ENCODE assay signal across 8 mouse cellular contexts in genomic region chr3:95645313-95646235, GRCm38 (mm10). TPM values are rescaled to one million over a fixed set of nuclear protein-coding genes. Genes with fewer than 3 reads are reported as not detected.
A peak's percentile ranks its signal among the peaks of the same experiment; 100 is the strongest.
DNase-seq lines count a peak whose midpoint lies in the region; ATAC-seq and TF ChIP-seq lines count a peak whose summit lies in the region.

No protein-coding gene starts in this region.

- H3K36me3 ChIP-seq in intestine, embryonic 15.5 days = no peaks in the 10 kb centered on the region
- 0 out of 2 replicates have a peak, but pooled peaks cover 2% of the 10 kb centered on the region for H3K36me3 ChIP-seq in intestine, embryonic 16.5 days (ENCODE audit: control insufficient read depth, insufficient read depth, low read length)
- no peaks in the 10 kb centered on the region for H3K36me3 ChIP-seq in stomach, embryonic 15.5 days
- H3K36me3 ChIP-seq in forebrain, embryonic 12.5 days (replicated peaks) = peaks cover 5% of the 10 kb centered on the region; the same call in 1 of the 2 replicates

- no peak overlapping the region for H3K27ac ChIP-seq in intestine, embryonic 15.5 days
- H3K27ac ChIP-seq in intestine, embryonic 16.5 days (ENCODE audit: low read length) = no peak overlapping the region
- no peak overlapping the region for H3K27ac ChIP-seq in stomach, embryonic 15.5 days
- no peak overlapping the region for H3K27ac ChIP-seq in forebrain, embryonic 12.5 days

- no peak overlapping the region for H3K9ac ChIP-seq in intestine, embryonic 15.5 days
- no peak overlapping the region for H3K9ac ChIP-seq in intestine, embryonic 16.5 days (ENCODE audit: low read depth, low read length)
- no peak overlapping the region for H3K9ac ChIP-seq in stomach, embryonic 15.5 days
- H3K9ac ChIP-seq in forebrain, embryonic 12.5 days = no peak overlapping the region

- peak; percentile 59 for ATAC-seq in intestine, embryonic 15.5 days
- ATAC-seq in intestine, embryonic 16.5 days = no peak
- ATAC-seq in activated CD4-positive, CD25-positive, alpha-beta regulatory T cell, adult 4 months = peak; percentile 96
- ATAC-seq in stomach, embryonic 15.5 days (ENCODE audit: insufficient read depth, low FRiP score, low read depth) = peak; percentile 39; the same call in 1 of the 2 replicates
- no peak for ATAC-seq in forebrain, embryonic 12.5 days (ENCODE audit: low FRiP score)

- 58% methylated on average over 10 of the region's 10 CpGs for WGBS in intestine, embryonic 15.5 days
- 60% methylated on average over 10 of the region's 10 CpGs for WGBS in intestine, embryonic 16.5 days
- WGBS in lung, adult 2 months = 50% methylated on average over 10 of the region's 10 CpGs
- 59% methylated on average over 10 of the region's 10 CpGs for WGBS in stomach, embryonic 15.5 days
- WGBS in forebrain, embryonic 12.5 days = 66% methylated on average over 10 of the region's 10 CpGs

- peak; percentile 27 for DNase-seq in lung, adult 2 months
- no peak for DNase-seq in cerebellum, postnatal 10 days
- DNase-seq in urinary bladder, postnatal 4 days (ENCODE audit: low spot score in 2 of 2) = no peak

- no peak overlapping the region for H3K4me3 ChIP-seq in intestine, embryonic 15.5 days (replicated peaks)
- H3K4me3 ChIP-seq in intestine, embryonic 16.5 days (ENCODE audit: low read length) = no peak overlapping the region
- no peak overlapping the region for H3K4me3 ChIP-seq in lung, adult 2 months (replicated peaks; ENCODE audit: extremely low read depth, low read depth, low read length)
- H3K4me3 ChIP-seq in stomach, embryonic 15.5 days (replicated peaks) = no peak overlapping the region
- no peak overlapping the region for H3K4me3 ChIP-seq in forebrain, embryonic 12.5 days (replicated peaks)

- H3K4me2 ChIP-seq in intestine, embryonic 15.5 days (replicated peaks) = no peak overlapping the region
- no peak overlapping the region for H3K4me2 ChIP-seq in intestine, embryonic 16.5 days (ENCODE audit: low read depth, low read length)
- H3K4me2 ChIP-seq in stomach, embryonic 15.5 days = no peak overlapping the region
- no peak overlapping the region for H3K4me2 ChIP-seq in forebrain, embryonic 12.5 days

- H3K4me1 ChIP-seq in intestine, embryonic 15.5 days (replicated peaks) = peaks cover 4% of the 10 kb centered on the region; the same call in 1 of the 2 replicates
- peaks cover 5% of the 10 kb centered on the region for H3K4me1 ChIP-seq in intestine, embryonic 16.5 days (ENCODE audit: control insufficient read depth, insufficient read depth, low read length)
- peaks cover 6% of the 10 kb centered on the region for H3K4me1 ChIP-seq in lung, adult 2 months (ENCODE audit: control insufficient read depth, insufficient read depth, low read length)
- H3K4me1 ChIP-seq in stomach, embryonic 15.5 days = no peaks in the 10 kb centered on the region
- H3K4me1 ChIP-seq in forebrain, embryonic 12.5 days = no peaks in the 10 kb centered on the region

- H3K27me3 ChIP-seq in intestine, embryonic 15.5 days (replicated peaks) = no peaks in the 10 kb centered on the region
- no peaks in the 10 kb centered on the region for H3K27me3 ChIP-seq in intestine, embryonic 16.5 days (replicated peaks; ENCODE audit: control insufficient read depth, insufficient read depth, low read length)
- H3K27me3 ChIP-seq in stomach, embryonic 15.5 days (replicated peaks) = no peaks in the 10 kb centered on the region
- no peaks in the 10 kb centered on the region for H3K27me3 ChIP-seq in forebrain, embryonic 12.5 days

- H3K9me3 ChIP-seq in intestine, embryonic 15.5 days = no peaks in the 10 kb centered on the region
- no peaks in the 10 kb centered on the region for H3K9me3 ChIP-seq in intestine, embryonic 16.5 days (ENCODE audit: control insufficient read depth, low read length)
- no peaks in the 10 kb centered on the region for H3K9me3 ChIP-seq in stomach, embryonic 15.5 days
- H3K9me3 ChIP-seq in forebrain, embryonic 12.5 days = no peaks in the 10 kb centered on the region

- no peak for TF ChIP-seq CTCF in lung, adult 2 months (IDR thresholded peaks at IDR 0.05; ENCODE audit: insufficient read depth, low read length)

- TF ChIP-seq POLR2A in lung, adult 2 months (IDR thresholded peaks at IDR 0.05; ENCODE audit: borderline replicate concordance, extremely low read depth, low read depth, low read length) = no peak

RNA-seq across cellular contexts. Expression of gene Mcl1, which starts 13.0 kb away (rescaled TPM):
- polyA plus RNA-seq in intestine, embryonic 15.5 days (2015; fragmentation: Nextera tagmentation; extraction: Ambion mirVana) = 50.5 and 52.3 TPM in 2 replicates
- 14.7 and 17.0 TPM in 2 replicates for polyA plus RNA-seq in intestine, embryonic 16.5 days (2015; fragmentation: Nextera tagmentation; extraction: Ambion mirVana)
- 10 to 100 TPM; 62.9 to 76.7 TPM for polyA plus RNA-seq in activated CD4-positive, CD25-positive, alpha-beta regulatory T cell, adult 4 months (2017; shearing (Covaris generic))
- polyA plus RNA-seq in lung, adult 2 months (2012; rRNA removed) = 89.2 and 178 TPM in 2 replicates
- polyA plus RNA-seq in stomach, embryonic 15.5 days (2015; fragmentation: Nextera tagmentation; extraction: Ambion mirVana) = 54.1 and 57.7 TPM in 2 replicates
- 69.3 and 74.0 TPM in 2 replicates for polyA plus RNA-seq in forebrain, embryonic 12.5 days (2016; fragmentation: Nextera tagmentation; extraction: Ambion mirVana)

RNA-seq across cellular contexts. Expression of gene Ensa, which starts 20.8 kb away (rescaled TPM):
- 65.1 and 69.0 TPM in 2 replicates for polyA plus RNA-seq in intestine, embryonic 15.5 days (2015; fragmentation: Nextera tagmentation; extraction: Ambion mirVana)
- polyA plus RNA-seq in intestine, embryonic 16.5 days (2015; fragmentation: Nextera tagmentation; extraction: Ambion mirVana) = 67.3 and 69.9 TPM in 2 replicates
- 10 to 100 TPM; 67.7 to 82.4 TPM for polyA plus RNA-seq in activated CD4-positive, CD25-positive, alpha-beta regulatory T cell, adult 4 months (2017; shearing (Covaris generic))
- polyA plus RNA-seq in lung, adult 2 months (2012; rRNA removed) = 9.3 and 15.7 TPM in 2 replicates
- 65.6 and 71.0 TPM in 2 replicates for polyA plus RNA-seq in stomach, embryonic 15.5 days (2015; fragmentation: Nextera tagmentation; extraction: Ambion mirVana)
- 102 and 104 TPM in 2 replicates for polyA plus RNA-seq in forebrain, embryonic 12.5 days (2016; fragmentation: Nextera tagmentation; extraction: Ambion mirVana)

RNA-seq across cellular contexts. Expression of gene Adamtsl4, which starts 42.1 kb away (rescaled TPM):
- polyA plus RNA-seq in intestine, embryonic 15.5 days (2015; fragmentation: Nextera tagmentation; extraction: Ambion mirVana) = 2.3 and 3.0 TPM in 2 replicates
- polyA plus RNA-seq in intestine, embryonic 16.5 days (2015; fragmentation: Nextera tagmentation; extraction: Ambion mirVana) = 2.5 and 3.2 TPM in 2 replicates
- 1 to 10 TPM; 3.2 to 3.5 TPM for polyA plus RNA-seq in activated CD4-positive, CD25-positive, alpha-beta regulatory T cell, adult 4 months (2017; shearing (Covaris generic))
- polyA plus RNA-seq in lung, adult 2 months (2012; rRNA removed) = 51.3 and 52.3 TPM in 2 replicates
- 3.8 and 7.3 TPM in 2 replicates for polyA plus RNA-seq in stomach, embryonic 15.5 days (2015; fragmentation: Nextera tagmentation; extraction: Ambion mirVana)
- 0.65 and 1.1 TPM in 2 replicates for polyA plus RNA-seq in forebrain, embryonic 12.5 days (2016; fragmentation: Nextera tagmentation; extraction: Ambion mirVana)

RNA-seq across cellular contexts. Expression of gene Golph3l, which starts 56.8 kb away (rescaled TPM):
- polyA plus RNA-seq in intestine, embryonic 15.5 days (2015; fragmentation: Nextera tagmentation; extraction: Ambion mirVana) = 40.2 and 41.4 TPM in 2 replicates
- polyA plus RNA-seq in intestine, embryonic 16.5 days (2015; fragmentation: Nextera tagmentation; extraction: Ambion mirVana) = 42.6 and 44.3 TPM in 2 replicates
- polyA plus RNA-seq in activated CD4-positive, CD25-positive, alpha-beta regulatory T cell, adult 4 months (2017; shearing (Covaris generic)) = 10 to 100 TPM; 28.3 to 34.6 TPM
- polyA plus RNA-seq in lung, adult 2 months (2012; rRNA removed) = 4.5 and 10.0 TPM in 2 replicates
- 36.5 and 39.0 TPM in 2 replicates for polyA plus RNA-seq in stomach, embryonic 15.5 days (2015; fragmentation: Nextera tagmentation; extraction: Ambion mirVana)
- polyA plus RNA-seq in forebrain, embryonic 12.5 days (2016; fragmentation: Nextera tagmentation; extraction: Ambion mirVana) = 33.8 and 36.4 TPM in 2 replicates

Comparison
In these comparisons a context has a peak if more than half of its experiments do, and no peak if none do; other contexts are left out.
1. ATAC-seq: peak in intestine, embryonic 15.5 days (single experiment), activated CD4-positive, CD25-positive, alpha-beta regulatory T cell, adult 4 months (single experiment) and stomach, embryonic 15.5 days (single experiment); none in intestine, embryonic 16.5 days (single experiment) and forebrain, embryonic 12.5 days (single experiment).